Mouse (Mus musculus): ENCODE results near the gene Prdm15. TPM values are rescaled to one million over a fixed set of nuclear protein-coding genes. Genes with fewer than 3 reads are reported as not detected.

Gene Prdm15
- polyA plus RNA-seq, 1 experiment from 2014 or later, result 2.8 TPM

DNA sequence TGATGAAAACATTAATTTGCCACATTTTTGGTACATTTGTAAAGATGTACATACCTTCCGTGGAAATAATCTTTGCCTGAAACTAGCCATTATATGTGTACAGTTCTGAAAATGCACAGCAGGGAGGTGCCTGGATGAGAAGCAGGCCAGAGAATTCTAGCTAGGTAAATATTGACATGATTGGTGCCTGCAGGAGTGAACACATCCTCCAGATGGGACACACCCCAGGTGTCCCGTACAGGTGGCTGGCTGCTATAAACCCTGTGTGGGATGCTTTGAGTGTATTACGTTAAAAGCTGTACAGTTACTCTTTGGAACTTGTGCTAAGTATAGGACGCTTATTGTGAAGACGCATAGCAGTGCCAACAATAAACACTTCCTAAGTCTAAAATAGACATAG lies 68.6 kb downstream of the Prdm15 start:
- TF ChIP-seq EP300 (IDR thresholded peaks at IDR 0.05) (no peak), CTCF (IDR thresholded peaks at IDR 0.05) (no peak)
- 67% methylated on average over 5 of the region's 5 CpGs for WGBS
- Histone ChIP-seq H3K27ac (ENCODE audit: low read length) (no peak overlapping the region), H3K36me3 (ENCODE audit: insufficient read depth, low read length) (no peaks in the 10 kb centered on the region), H3K9me3 (ENCODE audit: low read length) (no peaks in the 10 kb centered on the region), H3K4me1 (ENCODE audit: insufficient read depth, low read depth, low read length) (no peaks in the 10 kb centered on the region), H3K9ac (replicated peaks; ENCODE audit: low read depth) (no peak overlapping the region), H3K4me3 (ENCODE audit: low read depth, low read length) (no peak overlapping the region), H3K4me2 (replicated peaks; ENCODE audit: low read depth, low read length) (no peak overlapping the region), H3K27me3 (replicated peaks; ENCODE audit: insufficient read depth, low read length) (no peaks in the 10 kb centered on the region)
- ATAC-seq (no peak), DNase-seq (ENCODE audit: low spot score) (no peak)

DNA sequence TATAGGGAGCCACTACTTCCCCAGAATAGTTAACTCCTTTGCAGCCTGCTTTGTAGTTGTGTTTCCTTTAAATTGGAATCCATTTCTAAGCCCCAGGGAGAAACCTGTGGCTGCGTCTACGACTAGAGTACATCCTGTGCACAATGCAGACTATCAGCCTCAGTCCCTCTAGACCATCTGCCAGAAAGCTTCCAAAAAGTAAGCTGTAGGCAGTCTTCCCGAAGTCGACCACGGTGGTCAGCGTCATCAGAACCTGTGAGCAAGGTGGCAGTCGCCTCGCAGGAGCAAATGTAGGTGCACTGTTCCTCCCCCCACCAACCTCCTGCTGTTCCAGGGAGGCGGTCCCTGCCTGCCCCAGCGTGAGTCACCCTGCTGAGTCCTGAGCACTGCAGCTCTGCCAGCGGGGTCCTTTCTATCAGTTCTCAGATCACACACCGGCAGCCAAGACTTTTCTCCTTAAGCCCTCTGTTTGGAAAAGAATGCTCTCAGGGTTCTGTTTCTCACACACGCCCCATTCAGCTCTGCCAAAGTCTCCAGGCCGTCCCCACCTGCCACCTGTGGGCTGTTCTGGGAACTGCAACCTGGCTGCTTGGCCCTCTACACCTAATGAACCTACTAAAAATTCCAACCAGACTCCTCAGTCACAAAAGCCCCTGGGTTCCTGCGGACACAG lies 73.2 kb downstream of the Prdm15 start:
- peak overlapping the region; percentile 18; the same call in 1 of the 2 replicates for H3K4me2 ChIP-seq (replicated peaks; ENCODE audit: low read depth, low read length)
- no peak overlapping the region for H3K9ac ChIP-seq (replicated peaks; ENCODE audit: low read depth)
- H3K27ac ChIP-seq (ENCODE audit: low read length), result no peak overlapping the region
- WGBS, result 20% methylated on average over 15 of the region's 15 CpGs
- ATAC-seq (peak; percentile 99), DNase-seq (ENCODE audit: low spot score) (peak; percentile 93)
- H3K36me3 ChIP-seq (ENCODE audit: insufficient read depth, low read length), result no peaks in the 10 kb centered on the region
- H3K4me3 ChIP-seq (ENCODE audit: low read depth, low read length), result no peak overlapping the region
- no peaks in the 10 kb centered on the region for H3K27me3 ChIP-seq (replicated peaks; ENCODE audit: insufficient read depth, low read length)
- TF ChIP-seq CTCF (IDR thresholded peaks at IDR 0.05) (peak; percentile 89), EP300 (IDR thresholded peaks at IDR 0.05) (no peak)
- no peaks in the 10 kb centered on the region for H3K9me3 ChIP-seq (ENCODE audit: low read length)
- H3K4me1 ChIP-seq (ENCODE audit: insufficient read depth, low read depth, low read length), result no peaks in the 10 kb centered on the region

DNA sequence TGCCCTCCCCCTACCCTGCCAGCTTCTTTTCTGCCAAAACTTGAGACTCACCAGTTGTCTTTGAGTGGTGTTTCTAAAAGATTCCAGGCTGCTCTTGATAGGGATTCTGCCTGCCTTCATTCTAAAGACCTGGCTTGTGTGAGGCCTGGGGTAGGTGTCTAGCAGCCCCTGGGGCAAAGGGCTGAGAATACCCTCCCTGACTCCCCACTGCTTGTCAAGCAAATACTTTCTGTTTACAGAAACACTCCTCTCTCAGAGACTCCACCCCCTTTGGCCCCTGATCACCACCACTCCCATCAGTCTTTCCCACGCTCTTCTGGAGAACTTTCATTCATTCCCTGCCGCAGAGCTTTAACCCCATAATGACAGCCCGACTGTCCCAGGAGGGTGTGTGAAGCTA lies 85.1 kb downstream of the Prdm15 start:
- no peak overlapping the region for H3K27ac ChIP-seq (ENCODE audit: low read length)
- no peaks in the 10 kb centered on the region for H3K36me3 ChIP-seq (ENCODE audit: insufficient read depth, low read length)
- H3K4me2 ChIP-seq (replicated peaks; ENCODE audit: low read depth, low read length), result no peak overlapping the region
- H3K4me1 ChIP-seq (ENCODE audit: insufficient read depth, low read depth, low read length), result peaks cover 8% of the 10 kb centered on the region; the same call in 1 of the 2 replicates
- no peak overlapping the region for H3K4me3 ChIP-seq (ENCODE audit: low read depth, low read length)
- H3K27me3 ChIP-seq (replicated peaks; ENCODE audit: insufficient read depth, low read length), result peaks cover 33% of the 10 kb centered on the region
- H3K9ac ChIP-seq (replicated peaks; ENCODE audit: low read depth), result no peak overlapping the region
- WGBS, result 9% methylated on average over 3 of the region's 3 CpGs
- TF ChIP-seq CTCF (IDR thresholded peaks at IDR 0.05), result no peak
- TF ChIP-seq EP300 (IDR thresholded peaks at IDR 0.05), result no peak
- DNase-seq (ENCODE audit: low spot score) (peak; percentile 74), ATAC-seq (no peak; the same call in 1 of the 2 replicates)
- H3K9me3 ChIP-seq (ENCODE audit: low read length), result no peaks in the 10 kb centered on the region

DNA sequence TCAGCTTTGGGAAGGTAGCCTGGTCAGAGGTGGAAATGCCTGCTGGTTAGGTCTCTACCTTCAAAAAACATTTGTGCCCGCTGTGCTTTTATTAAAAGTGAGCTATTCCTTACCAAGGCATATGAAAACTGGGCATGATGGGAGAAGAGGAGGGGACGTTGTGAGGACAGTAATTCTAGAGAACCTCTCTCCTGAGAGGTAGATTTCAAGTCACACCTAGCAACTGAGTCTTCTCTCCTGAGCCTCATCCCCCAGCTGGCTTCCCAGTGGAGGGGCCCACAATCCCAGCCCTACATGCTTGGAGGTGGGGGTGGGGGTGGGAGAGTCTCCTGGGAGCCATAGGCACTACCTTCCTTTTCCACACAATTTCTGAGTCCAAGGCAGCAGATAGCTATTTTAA lies 87.0 kb downstream of the Prdm15 start:
- H3K9me3 ChIP-seq (ENCODE audit: low read length), result no peaks in the 10 kb centered on the region
- no peak overlapping the region for H3K4me3 ChIP-seq (ENCODE audit: low read depth, low read length)
- no peak overlapping the region for H3K4me2 ChIP-seq (replicated peaks; ENCODE audit: low read depth, low read length)
- ATAC-seq, result no peak
- no peak overlapping the region for H3K27ac ChIP-seq (ENCODE audit: low read length)
- TF ChIP-seq EP300 (IDR thresholded peaks at IDR 0.05) (no peak), CTCF (IDR thresholded peaks at IDR 0.05) (no peak)
- 53% methylated on average over 2 of the region's 2 CpGs for WGBS
- peaks cover 35% of the 10 kb centered on the region for H3K27me3 ChIP-seq (replicated peaks; ENCODE audit: insufficient read depth, low read length)
- DNase-seq (ENCODE audit: low spot score), result no peak
- H3K9ac ChIP-seq (replicated peaks; ENCODE audit: low read depth), result no peak overlapping the region
- H3K4me1 ChIP-seq (ENCODE audit: insufficient read depth, low read depth, low read length), result peaks cover 8% of the 10 kb centered on the region; the same call in 1 of the 2 replicates
- H3K36me3 ChIP-seq (ENCODE audit: insufficient read depth, low read length), result no peaks in the 10 kb centered on the region

DNA sequence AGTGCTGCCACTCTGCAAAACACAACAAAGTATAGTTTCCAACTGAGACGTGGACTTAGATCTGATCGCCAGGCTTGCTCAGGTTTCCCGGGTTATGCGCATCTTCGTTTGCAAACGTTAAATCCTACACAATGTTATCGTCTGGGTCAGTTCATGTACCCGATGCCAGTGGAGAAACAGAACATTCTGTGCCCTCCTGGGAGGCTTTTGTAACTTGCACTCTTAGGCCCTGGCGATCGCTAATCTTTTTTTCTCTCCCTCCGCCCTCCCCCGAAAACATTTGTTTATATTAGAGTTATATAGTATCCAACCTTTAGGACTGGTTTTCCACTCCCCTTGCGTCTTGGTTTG lies 87.7 kb downstream of the Prdm15 start:
- Histone ChIP-seq H3K4me1 (ENCODE audit: insufficient read depth, low read depth, low read length) (peaks cover 8% of the 10 kb centered on the region; the same call in 1 of the 2 replicates), H3K27me3 (replicated peaks; ENCODE audit: insufficient read depth, low read length) (peaks cover 35% of the 10 kb centered on the region), H3K36me3 (ENCODE audit: insufficient read depth, low read length) (no peaks in the 10 kb centered on the region), H3K9ac (replicated peaks; ENCODE audit: low read depth) (peak overlapping the region; percentile 56; the same call in 1 of the 2 replicates), H3K4me2 (replicated peaks; ENCODE audit: low read depth, low read length) (peak overlapping the region; percentile 65), H3K4me3 (ENCODE audit: low read depth, low read length) (peak overlapping the region; percentile 51), H3K9me3 (ENCODE audit: low read length) (no peaks in the 10 kb centered on the region), H3K27ac (ENCODE audit: low read length) (peak overlapping the region; percentile 86; the same call in 1 of the 2 replicates)
- WGBS, result 5% methylated on average over 13 of the region's 13 CpGs
- peak; percentile 23; the same call in 1 of the 2 replicates for ATAC-seq
- DNase-seq (ENCODE audit: low spot score), result peak; percentile 24
- TF ChIP-seq EP300 (IDR thresholded peaks at IDR 0.05) (0 out of 2 replicates have a peak, but pooled peaks have one; percentile 34), CTCF (IDR thresholded peaks at IDR 0.05) (no peak)

DNA sequence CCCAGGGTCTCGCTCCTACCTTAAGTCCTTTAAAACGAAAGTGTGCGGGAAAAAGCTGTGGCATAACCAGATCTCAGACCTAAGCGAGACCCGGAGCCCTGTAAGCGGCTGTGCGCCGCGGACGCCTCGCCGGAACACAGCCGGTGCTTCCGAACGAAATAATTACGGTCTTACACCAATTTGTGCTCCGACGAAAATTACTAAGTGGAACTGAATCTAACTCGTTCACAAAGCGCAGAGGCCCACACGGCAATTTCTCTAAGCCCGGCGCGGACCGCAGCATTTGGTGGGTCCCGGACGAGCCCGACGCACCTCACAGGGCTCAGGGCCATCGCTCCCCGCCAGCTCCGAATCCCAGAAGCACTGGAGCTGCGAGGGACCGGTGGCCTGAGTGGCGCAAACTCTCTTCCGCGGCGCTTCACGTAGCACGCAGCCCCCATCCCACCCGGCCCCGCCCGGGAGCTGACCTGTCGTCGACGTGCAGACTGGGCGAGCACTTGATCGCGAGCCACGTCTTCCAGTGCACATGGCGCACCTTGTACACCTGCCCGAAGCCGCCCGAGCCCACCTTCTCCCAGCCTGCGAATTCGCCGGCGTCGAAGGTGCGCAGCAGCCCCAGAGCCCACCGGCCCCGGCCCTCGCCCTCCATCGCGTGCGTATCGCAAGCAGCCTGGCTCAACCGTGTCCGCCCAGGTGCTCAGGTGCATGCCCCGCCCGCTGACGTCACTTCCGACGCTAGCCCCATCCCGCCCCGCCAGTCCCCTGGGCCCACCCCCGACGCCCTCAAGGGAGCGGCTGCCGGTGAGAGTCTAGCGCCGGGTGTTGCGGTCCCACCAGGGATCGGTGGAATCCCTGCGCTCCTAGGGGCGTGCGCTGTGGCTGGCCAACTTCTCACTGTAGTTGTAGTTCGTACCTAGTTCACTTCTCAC lies 88.3 kb downstream of the Prdm15 start, which contains the start of gene Ripk4:
Ripk4 (minus strand) TSS at position 727 of the 929 bp plus-strand sequence.
- H3K27me3 ChIP-seq (replicated peaks; ENCODE audit: insufficient read depth, low read length), result peaks cover 35% of the 10 kb centered on the region
- H3K36me3 ChIP-seq (ENCODE audit: insufficient read depth, low read length), result no peaks in the 10 kb centered on the region
- peak within 1 kb of the TSS; percentile 65 for H3K4me2 ChIP-seq (replicated peaks; ENCODE audit: low read depth, low read length)
- WGBS, result 3% methylated on average over 79 of the region's 88 CpGs
- H3K27ac ChIP-seq (ENCODE audit: low read length), result peak within 1 kb of the TSS; percentile 86
- peak; percentile 84 for DNase-seq (ENCODE audit: low spot score)
- TF ChIP-seq CTCF (IDR thresholded peaks at IDR 0.05), result no peak
- TF ChIP-seq EP300 (IDR thresholded peaks at IDR 0.05), result 0 out of 2 replicates have a peak, but pooled peaks have one; percentile 8
- peak within 1 kb of the TSS; percentile 51 for H3K4me3 ChIP-seq (ENCODE audit: low read depth, low read length)
- H3K9me3 ChIP-seq (ENCODE audit: low read length), result no peaks in the 10 kb centered on the region
- H3K4me1 ChIP-seq (ENCODE audit: insufficient read depth, low read depth, low read length), result peaks cover 8% of the 10 kb centered on the region; the same call in 1 of the 2 replicates
- H3K9ac ChIP-seq (replicated peaks; ENCODE audit: low read depth), result peak within 1 kb of the TSS; percentile 56
- ATAC-seq, result peak; percentile 95
